Mouse (Mus musculus): ENCODE data around the gene Ifng. TPM values are rescaled to one million over a fixed set of nuclear protein-coding genes. Genes with fewer than 3 reads are reported as not detected.

Ifng gene
- not detected in 2 replicates for total RNA-seq (2014; fragmentation: Nextera tagmentation)
- not detected in 2 replicates for total RNA-seq (2017)
- not detected in 2 replicates for polyA plus RNA-seq (2012)

- H3K4me3 ChIP-seq (ENCODE audit: low read depth, low read length) = no peak within 1 kb of the TSS
- H3K4me1 ChIP-seq (ENCODE audit: insufficient read depth, low read depth, low read length) = no peaks in the 10 kb centered on the region
- no peaks in the 10 kb centered on the region for H3K27me3 ChIP-seq (ENCODE audit: insufficient read depth, low read length)
- no peaks in the 10 kb centered on the region for H3K36me3 ChIP-seq (replicated peaks)
- DNase-seq (ENCODE audit: low spot score) (no peak), ATAC-seq (ENCODE audit: extremely low read depth, insufficient number of reproducible peaks, low FRiP score, poor library complexity, severe bottlenecking) (no peak)
- peaks cover 33% of the 10 kb centered on the region for H3K9me3 ChIP-seq (replicated peaks)
- TF ChIP-seq GATA1 (IDR thresholded peaks at IDR 0.05; ENCODE audit: borderline replicate concordance, low read length) = no peak
- TF ChIP-seq CTCF (IDR thresholded peaks at IDR 0.05; ENCODE audit: low read depth, low read length) = no peak
- TF ChIP-seq POLR2AphosphoS5 (IDR thresholded peaks at IDR 0.05; ENCODE audit: insufficient replicate concordance, low read depth, low read length) = no peak
- TF ChIP-seq GATA2 (IDR thresholded peaks at IDR 0.05; ENCODE audit: borderline replicate concordance, low read depth, low read length) = no peak
- TF ChIP-seq TAL1 (conservative IDR thresholded peaks at IDR 0.05; ENCODE audit: low read depth, low read length) = no peak
Observed at GRCm38 (mm10) chr10:118440742-118441240, at the start of gene Ifng. Ifng (plus strand) TSS chr10:118441046.

- no peak overlapping the region for H3K4me3 ChIP-seq (ENCODE audit: low read depth, low read length)
- H3K27me3 ChIP-seq (ENCODE audit: insufficient read depth, low read length) = no peaks in the 10 kb centered on the region
- H3K4me1 ChIP-seq (ENCODE audit: insufficient read depth, low read depth, low read length) = no peaks in the 10 kb centered on the region
Observed at GRCm38 (mm10) chr10:118399917-118400316, 40.9 kb upstream of the Ifng start.

DNA sequence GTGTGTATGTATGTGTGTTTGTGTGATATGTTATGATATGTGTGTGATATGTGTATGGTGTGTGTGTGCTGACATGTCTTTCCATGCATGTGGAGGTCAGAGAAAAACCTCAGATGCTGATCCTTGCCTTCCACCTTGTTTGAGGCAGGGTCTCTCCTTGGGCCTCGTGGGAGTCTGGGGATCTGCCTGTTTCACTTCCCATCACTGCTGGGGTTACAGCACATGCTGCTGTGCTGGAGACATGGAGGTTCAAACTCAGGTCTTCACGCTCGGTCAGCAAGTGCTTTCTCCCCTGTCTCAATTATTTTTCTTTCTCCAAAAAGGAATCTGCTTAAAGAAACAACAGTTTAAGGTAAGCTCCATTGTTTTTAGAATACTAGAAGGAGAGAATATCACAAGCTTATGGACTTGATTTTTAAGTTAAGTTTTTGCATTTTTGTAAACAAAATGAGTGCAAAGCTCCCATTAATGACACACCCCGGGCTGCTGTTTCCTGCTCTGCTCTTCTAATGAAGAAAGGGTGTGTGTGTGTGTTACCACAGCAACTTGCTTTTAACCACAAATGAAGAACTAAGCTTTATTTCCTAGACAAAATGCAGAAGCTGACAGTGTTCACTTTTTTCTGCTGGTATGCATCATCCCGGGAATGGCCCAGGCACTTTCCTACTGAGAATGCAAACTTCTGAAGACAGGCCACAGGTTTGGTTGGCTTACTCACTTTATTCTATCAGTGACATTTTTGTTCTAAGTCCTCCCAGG is 34.2 kb upstream of the Ifng start:
- H3K4me1 ChIP-seq (ENCODE audit: insufficient read depth, low read depth, low read length) = no peaks in the 10 kb centered on the region
- ATAC-seq (ENCODE audit: extremely low read depth, insufficient number of reproducible peaks, low FRiP score, poor library complexity, severe bottlenecking) (no peak), DNase-seq (ENCODE audit: low spot score) (no peak)
- H3K36me3 ChIP-seq (replicated peaks) = no peaks in the 10 kb centered on the region
- no peak overlapping the region for H3K4me3 ChIP-seq (ENCODE audit: low read depth, low read length)
- H3K27me3 ChIP-seq (ENCODE audit: insufficient read depth, low read length) = no peaks in the 10 kb centered on the region
- TF ChIP-seq POLR2AphosphoS5 (IDR thresholded peaks at IDR 0.05; ENCODE audit: insufficient replicate concordance, low read depth, low read length) (no peak), CTCF (IDR thresholded peaks at IDR 0.05; ENCODE audit: low read depth, low read length) (no peak), GATA2 (IDR thresholded peaks at IDR 0.05; ENCODE audit: borderline replicate concordance, low read depth, low read length) (no peak), GATA1 (IDR thresholded peaks at IDR 0.05; ENCODE audit: borderline replicate concordance, low read length) (no peak), TAL1 (conservative IDR thresholded peaks at IDR 0.05; ENCODE audit: low read depth, low read length) (no peak)
- H3K9me3 ChIP-seq (replicated peaks) = peaks cover 41% of the 10 kb centered on the region

More at GRCm38 (mm10) chr10:118399917-118400316, 40.9 kb upstream of the Ifng start:
- Histone ChIP-seq H3K36me3 (replicated peaks) (no peaks in the 10 kb centered on the region), H3K9me3 (replicated peaks) (peaks cover 53% of the 10 kb centered on the region)
- no peak for TF ChIP-seq CTCF (IDR thresholded peaks at IDR 0.05; ENCODE audit: low read depth, low read length)
- no peak for TF ChIP-seq TAL1 (conservative IDR thresholded peaks at IDR 0.05; ENCODE audit: low read depth, low read length)
- TF ChIP-seq POLR2AphosphoS5 (IDR thresholded peaks at IDR 0.05; ENCODE audit: insufficient replicate concordance, low read depth, low read length) = no peak
- no peak for TF ChIP-seq GATA1 (IDR thresholded peaks at IDR 0.05; ENCODE audit: borderline replicate concordance, low read length)
- TF ChIP-seq GATA2 (IDR thresholded peaks at IDR 0.05; ENCODE audit: borderline replicate concordance, low read depth, low read length) = no peak
- DNase-seq (ENCODE audit: low spot score) = no peak
- no peak for ATAC-seq (ENCODE audit: extremely low read depth, insufficient number of reproducible peaks, low FRiP score, poor library complexity, severe bottlenecking)

GRCm38 (mm10) chr10:118411377-118411776 is 29.5 kb upstream of the Ifng start:
- H3K4me3 ChIP-seq (ENCODE audit: low read depth, low read length) = no peak overlapping the region
- no peaks in the 10 kb centered on the region for H3K27me3 ChIP-seq (ENCODE audit: insufficient read depth, low read length)
- no peak for DNase-seq (ENCODE audit: low spot score)
- no peak for ATAC-seq (ENCODE audit: extremely low read depth, insufficient number of reproducible peaks, low FRiP score, poor library complexity, severe bottlenecking)
- no peaks in the 10 kb centered on the region for H3K36me3 ChIP-seq (replicated peaks)
- peaks cover 24% of the 10 kb centered on the region for H3K9me3 ChIP-seq (replicated peaks)
- TF ChIP-seq POLR2AphosphoS5 (IDR thresholded peaks at IDR 0.05; ENCODE audit: insufficient replicate concordance, low read depth, low read length) (no peak), TAL1 (conservative IDR thresholded peaks at IDR 0.05; ENCODE audit: low read depth, low read length) (no peak), GATA2 (IDR thresholded peaks at IDR 0.05; ENCODE audit: borderline replicate concordance, low read depth, low read length) (no peak), CTCF (IDR thresholded peaks at IDR 0.05; ENCODE audit: low read depth, low read length) (no peak), GATA1 (IDR thresholded peaks at IDR 0.05; ENCODE audit: borderline replicate concordance, low read length) (no peak)
- H3K4me1 ChIP-seq (ENCODE audit: insufficient read depth, low read depth, low read length) = no peaks in the 10 kb centered on the region

DNA sequence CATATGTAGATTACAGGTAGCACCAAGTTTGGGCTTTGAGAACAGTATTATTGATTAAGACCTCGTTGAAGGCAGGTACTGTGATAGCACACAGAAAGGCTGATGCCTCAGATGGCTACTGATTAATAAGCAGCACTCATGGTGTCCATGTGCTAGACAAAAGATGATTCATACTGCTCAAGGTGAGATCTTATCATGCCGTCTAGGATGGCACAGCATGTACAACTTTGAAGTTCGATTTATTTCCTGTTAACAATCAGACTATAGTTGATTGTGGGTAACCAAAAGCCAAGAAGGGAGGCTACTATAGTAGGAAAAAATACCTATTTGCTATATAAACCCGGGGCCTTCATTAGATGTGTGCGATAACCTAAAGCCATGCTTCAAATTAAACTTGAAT is 28.1 kb upstream of the Ifng start:
- H3K4me3 ChIP-seq (ENCODE audit: low read depth, low read length) = no peak overlapping the region
- ATAC-seq (ENCODE audit: extremely low read depth, insufficient number of reproducible peaks, low FRiP score, poor library complexity, severe bottlenecking) = no peak
- TF ChIP-seq TAL1 (conservative IDR thresholded peaks at IDR 0.05; ENCODE audit: low read depth, low read length) (no peak), GATA1 (IDR thresholded peaks at IDR 0.05; ENCODE audit: borderline replicate concordance, low read length) (no peak), CTCF (IDR thresholded peaks at IDR 0.05; ENCODE audit: low read depth, low read length) (no peak), GATA2 (IDR thresholded peaks at IDR 0.05; ENCODE audit: borderline replicate concordance, low read depth, low read length) (no peak), POLR2AphosphoS5 (IDR thresholded peaks at IDR 0.05; ENCODE audit: insufficient replicate concordance, low read depth, low read length) (no peak)

DNA sequence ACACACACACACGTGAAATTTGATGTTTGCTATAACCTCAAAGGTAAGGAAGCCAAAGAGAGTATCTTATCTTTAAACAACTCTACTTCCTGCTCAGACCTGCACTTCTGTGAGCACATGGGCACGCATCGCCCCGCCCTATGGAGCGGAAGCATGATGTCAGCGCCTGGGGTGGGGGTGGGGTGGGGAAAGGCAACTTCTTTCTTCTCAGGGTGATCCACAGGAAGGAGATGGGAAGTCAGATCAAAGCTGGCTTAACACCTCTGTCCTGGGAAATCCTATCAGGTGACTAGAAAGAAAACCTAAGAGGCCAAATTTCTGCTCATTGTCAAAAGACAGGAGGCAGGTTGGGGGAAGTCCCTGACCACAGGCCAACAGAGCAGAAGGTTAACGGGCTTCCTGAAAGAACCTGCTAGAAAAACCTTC is 21.8 kb upstream of the Ifng start:
- no peaks in the 10 kb centered on the region for H3K27me3 ChIP-seq (ENCODE audit: insufficient read depth, low read length)
- ATAC-seq (ENCODE audit: extremely low read depth, insufficient number of reproducible peaks, low FRiP score, poor library complexity, severe bottlenecking) = no peak
- TF ChIP-seq TAL1 (conservative IDR thresholded peaks at IDR 0.05; ENCODE audit: low read depth, low read length) (no peak), GATA1 (IDR thresholded peaks at IDR 0.05; ENCODE audit: borderline replicate concordance, low read length) (no peak), CTCF (IDR thresholded peaks at IDR 0.05; ENCODE audit: low read depth, low read length) (no peak)
- no peak for DNase-seq (ENCODE audit: low spot score)
- H3K4me3 ChIP-seq (ENCODE audit: low read depth, low read length) = no peak overlapping the region
- H3K36me3 ChIP-seq (replicated peaks) = no peaks in the 10 kb centered on the region
- peaks cover 21% of the 10 kb centered on the region for H3K9me3 ChIP-seq (replicated peaks)
- H3K4me1 ChIP-seq (ENCODE audit: insufficient read depth, low read depth, low read length) = no peaks in the 10 kb centered on the region

More for the DNA sequence above, 28.1 kb upstream of the Ifng start:
- no peak for DNase-seq (ENCODE audit: low spot score)
- Histone ChIP-seq H3K36me3 (replicated peaks) (no peaks in the 10 kb centered on the region), H3K27me3 (ENCODE audit: insufficient read depth, low read length) (no peaks in the 10 kb centered on the region), H3K9me3 (replicated peaks) (peaks cover 26% of the 10 kb centered on the region), H3K4me1 (ENCODE audit: insufficient read depth, low read depth, low read length) (no peaks in the 10 kb centered on the region)
